Mouse (Mus musculus) midbrain, embryonic 16.5 days (tissue): ENCODE measurements around the gene Olfr71. TPM values are rescaled to one million over a fixed set of nuclear protein-coding genes. Genes with fewer than 3 reads are reported as not detected.

Source experiments
- ATAC-seq: fragments of 200-750 bp; cut with Nextera tagmentation; 2 replicates; pipeline ENCODE4 v1.8.0; 2017; ENCODE audit warnings: moderate TSS enrichment
- H3K27ac ChIP-seq: fragments of 300-500 bp; sonication (generic); 2 replicates; pipeline ENCODE4 v1.5.1; 2014; ENCODE audit warnings: mild to moderate bottlenecking, low read length, mixed read lengths
- H3K27me3 ChIP-seq: fragments of 300-500 bp; sonication (generic); 2 replicates; pipeline ENCODE4 v1.6.1; 2014; ENCODE audit warnings: low read depth, low read length, mixed read lengths; ENCODE audit not compliant: control insufficient read depth, insufficient read depth
- H3K36me3 ChIP-seq: fragments of 300-500 bp; sonication (generic); 2 replicates; pipeline ENCODE4 v1.6.1; 2014; ENCODE audit warnings: mild to moderate bottlenecking, low read length, moderate library complexity, mixed read lengths; ENCODE audit not compliant: control insufficient read depth, insufficient read depth
- H3K4me1 ChIP-seq: fragments of 300-500 bp; sonication (generic); 2 replicates; pipeline ENCODE4 v1.6.1; 2014; ENCODE audit warnings: mild to moderate bottlenecking, low read length, mixed read lengths; ENCODE audit not compliant: control insufficient read depth, insufficient read depth
- H3K4me2 ChIP-seq: fragments of 300-500 bp; sonication (generic); 2 replicates; pipeline ENCODE4 v1.6.1; 2014; ENCODE audit warnings: mild to moderate bottlenecking, low read length, mixed read lengths
- H3K4me3 ChIP-seq: fragments of 300-500 bp; sonication (generic); 2 replicates; pipeline ENCODE4 v1.5.1; 2014; ENCODE audit warnings: low read depth, mild to moderate bottlenecking, low read length, moderate library complexity, mixed read lengths
- H3K9ac ChIP-seq: fragments of 300-500 bp; sonication (generic); 2 replicates; pipeline ENCODE4 v1.6.1; 2014; ENCODE audit warnings: low read depth, low read length, mixed read lengths
- H3K9me3 ChIP-seq: fragments of 300-500 bp; sonication (generic); replicated peaks from 2 replicates; pipeline ENCODE4 v1.6.1; 2014; ENCODE audit warnings: mild to moderate bottlenecking, low read length, mixed read lengths; ENCODE audit not compliant: control insufficient read depth, poor library complexity, severe bottlenecking
- WGBS: fragments of 180-500 bp; shearing (Covaris S2); extraction: QIAGEN DNeasy Blood & Tissue Kit; methylation state at CpG from one replicate; pipeline ENCODE4 v1.1.7; 2014; 5-methylcytosine and 5-hydroxymethylcytosine counted together
- polyA plus RNA-seq: library from polyadenylated mRNA; unstranded; fragments of >200 nt; fragmentation: Nextera tagmentation; extraction: Ambion mirVana; gene quantifications from 2 replicates; pipeline ENCODE4 v1.2.1, GENCODE M21; 2015

Olfr71 gene
- polyA plus RNA-seq, 1 experiment from 2014 or later = 0.06 TPM

- H3K27ac ChIP-seq = no peak overlapping the region
- no peaks in the 10 kb centered on the region for H3K27me3 ChIP-seq
- H3K9ac ChIP-seq = no peak overlapping the region
- no peak for ATAC-seq
- H3K36me3 ChIP-seq = no peaks in the 10 kb centered on the region
- 50% methylated on average over 1 of the region's 1 CpGs for WGBS
- H3K4me1 ChIP-seq = no peaks in the 10 kb centered on the region; the same call in 1 of the 2 replicates
- no peaks in the 10 kb centered on the region for H3K9me3 ChIP-seq
- no peak overlapping the region for H3K4me2 ChIP-seq
- no peak overlapping the region for H3K4me3 ChIP-seq
Observed at GRCm38 (mm10) chr4:43724764-43725163, 14.7 kb upstream of the Olfr71 start.

GRCm38 (mm10) chr4:43722191-43722590 lies 12.1 kb upstream of the Olfr71 start:
- Histone ChIP-seq H3K27ac (no peak overlapping the region), H3K4me3 (no peak overlapping the region), H3K9me3 (no peaks in the 10 kb centered on the region), H3K36me3 (no peaks in the 10 kb centered on the region), H3K9ac (no peak overlapping the region), H3K4me2 (no peak overlapping the region), H3K27me3 (no peaks in the 10 kb centered on the region), H3K4me1 (no peaks in the 10 kb centered on the region; the same call in 1 of the 2 replicates)
- 88% methylated on average over 4 of the region's 4 CpGs for WGBS
- ATAC-seq = no peak

GRCm38 (mm10) chr4:43720491-43721228 lies 10.6 kb upstream of the Olfr71 start:
- no peaks in the 10 kb centered on the region for H3K9me3 ChIP-seq
- no peak overlapping the region for H3K4me2 ChIP-seq
- ATAC-seq = no peak
- no peaks in the 10 kb centered on the region; the same call in 1 of the 2 replicates for H3K4me1 ChIP-seq
- no peaks in the 10 kb centered on the region for H3K36me3 ChIP-seq
- no peak overlapping the region for H3K27ac ChIP-seq
- no peak overlapping the region for H3K9ac ChIP-seq
- H3K4me3 ChIP-seq = no peak overlapping the region
- WGBS = 53% methylated on average over 12 of the region's 16 CpGs
- no peaks in the 10 kb centered on the region for H3K27me3 ChIP-seq

- Histone ChIP-seq H3K4me3 (no peak overlapping the region), H3K9ac (no peak overlapping the region), H3K27me3 (no peaks in the 10 kb centered on the region), H3K36me3 (no peaks in the 10 kb centered on the region), H3K4me1 (no peaks in the 10 kb centered on the region), H3K27ac (no peak overlapping the region), H3K9me3 (no peaks in the 10 kb centered on the region), H3K4me2 (no peak overlapping the region)
- ATAC-seq = no peak
- 37% methylated on average over 7 of the region's 7 CpGs for WGBS
Observed at GRCm38 (mm10) chr4:43713652-43714219, 3.7 kb upstream of the Olfr71 start.

- Histone ChIP-seq H3K9me3 (no peaks in the 10 kb centered on the region), H3K36me3 (no peaks in the 10 kb centered on the region), H3K4me2 (no peak overlapping the region), H3K27me3 (no peaks in the 10 kb centered on the region), H3K9ac (no peak overlapping the region), H3K4me3 (no peak overlapping the region), H3K27ac (no peak overlapping the region), H3K4me1 (no peaks in the 10 kb centered on the region)
- WGBS = 0% methylated on average over 2 of the region's 2 CpGs
- ATAC-seq = no peak
Observed at GRCm38 (mm10) chr4:43711821-43712220, 1.8 kb upstream of the Olfr71 start.

GRCm38 (mm10) chr4:43705991-43706390 lies 4.1 kb downstream of the Olfr71 start:
- Histone ChIP-seq H3K4me3 (no peak overlapping the region), H3K9ac (no peak overlapping the region), H3K4me1 (no peaks in the 10 kb centered on the region), H3K36me3 (no peaks in the 10 kb centered on the region), H3K27ac (no peak overlapping the region), H3K4me2 (no peak overlapping the region), H3K9me3 (no peaks in the 10 kb centered on the region), H3K27me3 (no peaks in the 10 kb centered on the region)
- no peak for ATAC-seq
- 85% methylated on average over 13 of the region's 13 CpGs for WGBS

- no peak overlapping the region for H3K4me3 ChIP-seq
- no peaks in the 10 kb centered on the region for H3K4me1 ChIP-seq
- 76% methylated on average over 8 of the region's 8 CpGs for WGBS
- H3K36me3 ChIP-seq = no peaks in the 10 kb centered on the region
- ATAC-seq = no peak
- no peak overlapping the region for H3K27ac ChIP-seq
- H3K9me3 ChIP-seq = no peaks in the 10 kb centered on the region
- no peak overlapping the region for H3K9ac ChIP-seq
- H3K4me2 ChIP-seq = no peak overlapping the region
- H3K27me3 ChIP-seq = no peaks in the 10 kb centered on the region
Observed at GRCm38 (mm10) chr4:43703851-43704250, 6.2 kb downstream of the Olfr71 start.

GRCm38 (mm10) chr4:43703439-43703838 lies 6.6 kb downstream of the Olfr71 start:
- Histone ChIP-seq H3K4me3 (no peak overlapping the region), H3K9me3 (no peaks in the 10 kb centered on the region), H3K27ac (no peak overlapping the region), H3K9ac (no peak overlapping the region), H3K4me2 (no peak overlapping the region), H3K27me3 (no peaks in the 10 kb centered on the region), H3K4me1 (no peaks in the 10 kb centered on the region), H3K36me3 (no peaks in the 10 kb centered on the region)
- no peak for ATAC-seq
- 80% methylated on average over 6 of the region's 6 CpGs for WGBS

- ATAC-seq = no peak
- H3K4me1 ChIP-seq = no peaks in the 10 kb centered on the region
- H3K27ac ChIP-seq = no peak within 1 kb of the TSS
- 91% methylated on average over 6 of the region's 6 CpGs for WGBS
- H3K9ac ChIP-seq = no peak within 1 kb of the TSS
- no peaks in the 10 kb centered on the region for H3K9me3 ChIP-seq
- no peaks in the 10 kb centered on the region for H3K36me3 ChIP-seq
- no peak within 1 kb of the TSS for H3K4me2 ChIP-seq
- no peaks in the 10 kb centered on the region for H3K27me3 ChIP-seq
- H3K4me3 ChIP-seq = no peak within 1 kb of the TSS
Observed at GRCm38 (mm10) chr4:43700707-43701106, 9.3 kb downstream of the Olfr71 start, which contains the start of gene Olfr70. Gene Olfr70 (minus strand): TSS chr4:43700807.
